Mouse (Mus musculus) embryonic facial prominence, embryonic 13.5 days (tissue): ENCODE data around the gene Psg23. TPM values are rescaled to one million over a fixed set of nuclear protein-coding genes. Genes with fewer than 3 reads are reported as not detected.
"Not testable (repeated sequence)": the region's sequence is repeated elsewhere in the genome, so short reads cannot be mapped to it uniquely, and the experiment has no call there.

Experiments used
- ATAC-seq: fragments of 200-750 bp; cut with Nextera tagmentation; 2 replicates; pipeline ENCODE4 v1.8.0; 2017; ENCODE audit warnings: low read depth; ENCODE audit not compliant: insufficient number of reproducible peaks, insufficient read depth, low FRiP score, low TSS enrichment
- H3K27ac ChIP-seq: fragments of 300-500 bp; sonication (generic); 2 replicates; pipeline ENCODE4 v1.5.1; 2015; ENCODE audit warnings: moderate library complexity, mild to moderate bottlenecking, inconsistent platforms
- H3K27me3 ChIP-seq: fragments of 300-500 bp; sonication (generic); 2 replicates; pipeline ENCODE4 v1.6.1; 2015; ENCODE audit warnings: mild to moderate bottlenecking, inconsistent platforms
- H3K36me3 ChIP-seq: fragments of 300-500 bp; sonication (generic); 2 replicates; pipeline ENCODE4 v1.6.1; 2015; ENCODE audit warnings: mild to moderate bottlenecking, inconsistent platforms
- H3K4me1 ChIP-seq: fragments of 300-500 bp; sonication (generic); 2 replicates; pipeline ENCODE4 v1.6.1; 2015; ENCODE audit warnings: inconsistent platforms
- H3K4me2 ChIP-seq: fragments of 300-500 bp; sonication (generic); 2 replicates; pipeline ENCODE4 v1.6.1; 2015; ENCODE audit warnings: moderate library complexity, mild to moderate bottlenecking, inconsistent platforms
- H3K4me3 ChIP-seq: fragments of 300-500 bp; sonication (generic); 2 replicates; pipeline ENCODE4 v1.5.1; 2015; ENCODE audit warnings: mild to moderate bottlenecking, inconsistent platforms
- H3K9ac ChIP-seq: fragments of 300-500 bp; sonication (generic); 2 replicates; pipeline ENCODE4 v1.6.1; 2015; ENCODE audit warnings: mild to moderate bottlenecking, inconsistent platforms
- H3K9me3 ChIP-seq: fragments of 300-500 bp; sonication (generic); 2 replicates; pipeline ENCODE4 v1.6.1; 2016; ENCODE audit warnings: inconsistent platforms
- WGBS: fragments of 180-500 bp; shearing (Covaris S2); methylation state at CpG from one replicate; pipeline ENCODE4 v1.1.7; 2015; ENCODE audit warnings: mixed read lengths; 5-methylcytosine and 5-hydroxymethylcytosine counted together
- polyA plus RNA-seq: library from polyadenylated mRNA; unstranded; fragments of >200 nt; fragmentation: Nextera tagmentation; extraction: Ambion mirVana; gene quantifications from 2 replicates; pipeline ENCODE4 v1.2.1, GENCODE M21; 2015

The Psg23 gene
- polyA plus RNA-seq, result not detected in 2 replicates

DNA sequence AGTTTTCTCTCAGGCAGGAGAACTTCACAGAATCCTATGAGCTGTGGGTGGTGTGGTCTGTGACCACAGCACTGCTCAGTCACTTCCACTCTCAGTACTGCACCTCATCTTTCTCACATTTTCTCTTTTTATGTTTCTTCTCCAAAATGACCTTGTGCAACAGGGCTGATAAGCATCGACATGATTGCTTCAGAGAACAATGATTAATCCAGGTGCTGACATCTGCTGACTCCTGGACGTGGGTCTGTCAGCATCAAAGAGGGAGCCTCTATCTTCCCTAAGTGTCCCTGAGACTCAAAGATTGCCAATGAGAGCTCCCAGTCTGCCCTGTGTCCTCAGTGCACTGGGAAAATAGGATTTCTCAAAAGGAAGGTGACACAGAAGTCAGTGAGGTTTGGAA is at the start of gene Psg23:
Psg23 (minus strand) TSS at position 101 of the 400 bp plus-strand sequence.
- H3K4me2 ChIP-seq, ATAC-seq, H3K9ac ChIP-seq, H3K36me3 ChIP-seq, H3K9me3 ChIP-seq, H3K4me3 ChIP-seq, H3K27me3 ChIP-seq, H3K27ac ChIP-seq, H3K4me1 ChIP-seq: not testable (repeated sequence)
- whole genome bisulfite sequencing, result 55% methylated on average over 2 of the region's 2 CpGs

DNA sequence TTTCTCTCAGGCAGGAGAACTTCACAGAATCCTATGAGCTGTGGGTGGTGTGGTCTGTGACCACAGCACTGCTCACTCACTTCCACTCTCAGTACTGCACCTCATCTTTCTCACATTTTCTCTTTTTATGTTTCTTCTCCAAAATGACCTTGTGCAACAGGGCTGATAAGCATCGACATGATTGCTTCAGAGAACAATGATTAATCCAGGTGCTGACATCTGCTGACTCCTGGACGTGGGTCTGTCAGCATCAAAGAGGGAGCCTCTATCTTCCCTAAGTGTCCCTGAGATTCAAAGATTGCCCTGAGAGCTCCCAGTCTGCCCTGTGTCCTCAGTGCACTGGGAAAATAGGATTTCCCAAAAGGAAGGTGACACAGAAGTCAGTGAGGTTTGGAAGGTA is 40.3 kb upstream of the Psg23 start, which contains the start of gene Psg21:
Psg21 (minus strand) TSS at position 101 of the 400 bp plus-strand sequence.
- H3K27ac ChIP-seq, H3K9ac ChIP-seq, ATAC-seq, H3K4me2 ChIP-seq, H3K27me3 ChIP-seq, H3K9me3 ChIP-seq, H3K4me3 ChIP-seq, H3K4me1 ChIP-seq, H3K36me3 ChIP-seq: not testable (repeated sequence)
- 79% methylated on average over 2 of the region's 2 CpGs for WGBS

DNA sequence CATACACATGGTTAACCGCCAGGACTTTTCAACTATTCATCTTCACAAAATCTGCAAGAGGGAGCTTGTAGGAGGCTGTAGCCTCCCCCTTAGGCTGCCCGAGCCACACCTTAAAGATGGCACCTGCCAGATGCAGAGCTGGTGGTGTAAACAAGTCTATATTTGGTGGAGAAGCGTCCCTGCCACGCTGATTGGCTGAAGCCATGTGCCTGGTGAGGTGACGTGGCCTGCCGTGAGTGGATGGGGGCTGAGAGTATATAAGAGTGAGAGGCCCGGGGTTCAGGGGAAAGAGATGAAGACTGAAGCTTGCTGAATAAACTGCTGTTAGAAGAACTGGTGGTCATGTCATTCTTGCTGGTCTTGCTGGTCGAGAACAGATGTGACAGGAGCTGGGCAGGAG is 10.6 kb upstream of the Psg23 start:
- not testable (repeated sequence) for H3K9me3 ChIP-seq, H3K27me3 ChIP-seq, H3K27ac ChIP-seq, H3K4me2 ChIP-seq, H3K4me1 ChIP-seq, H3K36me3 ChIP-seq, H3K4me3 ChIP-seq, ATAC-seq, H3K9ac ChIP-seq
- 76% methylated on average over 8 of the region's 8 CpGs for WGBS

DNA sequence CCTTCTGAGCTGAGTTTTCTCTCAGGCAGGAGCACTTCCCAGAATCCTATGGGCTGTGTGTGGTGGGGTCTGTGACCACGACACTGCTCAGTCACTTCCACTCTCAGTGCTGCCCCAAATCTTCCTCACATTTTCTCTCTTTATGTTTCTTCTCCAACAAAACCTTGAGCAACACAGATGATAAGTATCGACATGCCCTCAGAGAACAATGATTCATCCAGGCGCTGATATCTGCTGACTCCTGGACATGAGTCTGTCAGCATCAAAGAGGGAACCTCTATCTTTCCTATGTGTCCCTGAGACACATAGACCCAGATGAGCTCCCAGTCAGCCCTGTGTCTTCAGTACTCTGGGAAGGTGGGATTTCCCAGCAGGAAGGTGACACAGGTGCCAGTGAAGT is 49.1 kb downstream of the Psg23 start, which contains the start of gene Psg27:
Psg27 (minus strand) TSS at position 101 of the 400 bp plus-strand sequence.
- ATAC-seq, result no peak
- Histone ChIP-seq H3K36me3 (no peaks in the 10 kb centered on the region), H3K4me3 (no peak within 1 kb of the TSS), H3K9ac (no peak within 1 kb of the TSS), H3K9me3 (no peaks in the 10 kb centered on the region), H3K4me2 (no peak within 1 kb of the TSS), H3K4me1 (no peaks in the 10 kb centered on the region), H3K27me3 (no peaks in the 10 kb centered on the region), H3K27ac (no peak within 1 kb of the TSS)
- WGBS, result 84% methylated on average over 3 of the region's 3 CpGs

DNA sequence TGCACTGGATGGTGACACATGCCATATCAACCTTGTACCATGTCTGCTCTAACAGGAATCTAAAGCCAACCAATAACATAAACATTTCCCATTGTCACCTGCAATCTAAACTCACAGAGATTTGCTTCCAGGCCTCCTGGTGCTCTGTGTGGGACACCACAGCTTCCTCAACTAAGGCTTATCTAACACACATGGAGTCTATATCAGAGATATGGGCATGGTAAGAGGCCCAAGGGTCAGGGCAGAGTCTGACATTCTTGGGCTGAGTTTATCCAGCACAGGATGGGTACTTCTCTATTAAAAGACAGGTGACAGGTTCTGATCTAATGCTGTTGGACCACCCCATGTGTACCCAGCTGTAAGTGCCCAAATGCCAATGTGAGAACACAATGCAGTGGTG is 56.5 kb downstream of the Psg23 start:
- H3K4me1 ChIP-seq, result no peaks in the 10 kb centered on the region
- no peaks in the 10 kb centered on the region for H3K36me3 ChIP-seq
- no peaks in the 10 kb centered on the region for H3K27me3 ChIP-seq
- H3K4me2 ChIP-seq, result no peak overlapping the region
- no peak overlapping the region for H3K4me3 ChIP-seq
- no peak overlapping the region for H3K27ac ChIP-seq
- no peak for ATAC-seq
- H3K9ac ChIP-seq, result no peak overlapping the region
- no peaks in the 10 kb centered on the region for H3K9me3 ChIP-seq

Other genes starting within 250 kb of the Psg23 start
- gene Psg28, start 184.5 kb downstream of the Psg23 start, polyA plus RNA-seq, result not detected in 2 replicates
- gene Psg26, start 132.3 kb downstream of the Psg23 start, polyA plus RNA-seq, result not detected in 2 replicates
- not detected in 2 replicates for gene Psg25, start 84.2 kb downstream of the Psg23 start, polyA plus RNA-seq
- not detected in 2 replicates for gene Psg27, start 49.2 kb downstream of the Psg23 start, polyA plus RNA-seq
- not detected in 2 replicates for gene Psg21, start 40.2 kb upstream of the Psg23 start, polyA plus RNA-seq
- not detected in 2 replicates for gene Psg20, start 69.7 kb upstream of the Psg23 start, polyA plus RNA-seq
- not detected in 2 replicates for gene Psg22, start 101.6 kb upstream of the Psg23 start, polyA plus RNA-seq
- gene Psg19, start 182.0 kb upstream of the Psg23 start, polyA plus RNA-seq, result not detected in 2 replicates
- not detected in 2 replicates for gene Psg17, start 205.1 kb upstream of the Psg23 start, polyA plus RNA-seq
- gene Mill2, start 223.5 kb upstream of the Psg23 start, polyA plus RNA-seq, result 0.38 and 0.39 TPM in 2 replicates